Mouse (Mus musculus) 416B (cell line): ENCODE measurements around the gene Snx9.

Source experiments
- DNase-seq: peaks from one replicate; pipeline ENCODE4 v3.0.0; 2011; ENCODE audit warnings: low read depth

Gene Snx9

GRCm38 (mm10) chr17:5969246-5969645 is 128.1 kb downstream of the Snx9 start:
- no peak for DNase-seq

GRCm38 (mm10) chr17:5970298-5970821 is 129.2 kb downstream of the Snx9 start:
- no peak for DNase-seq

GRCm38 (mm10) chr17:5973536-5973935 is 132.4 kb downstream of the Snx9 start:
- no peak for DNase-seq

- DNase-seq = peak; percentile 82
Measured at GRCm38 (mm10) chr17:5975099-5975977, 134.2 kb downstream of the Snx9 start.

GRCm38 (mm10) chr17:5976221-5977055 is 135.3 kb downstream of the Snx9 start:
- peak; percentile 22 for DNase-seq

GRCm38 (mm10) chr17:5977056-5977920 is 136.2 kb downstream of the Snx9 start:
- DNase-seq = no peak

GRCm38 (mm10) chr17:5977921-5978504 is 136.9 kb downstream of the Snx9 start:
- no peak for DNase-seq

- no peak for DNase-seq
Measured at GRCm38 (mm10) chr17:5978505-5979077, 137.5 kb downstream of the Snx9 start.

- DNase-seq = peak; percentile 26
Measured at GRCm38 (mm10) chr17:5980860-5981259, 139.7 kb downstream of the Snx9 start.
